Mouse (Mus musculus): Measurements from ENCODE around the gene Myo6. TPM values are rescaled to one million over a fixed set of nuclear protein-coding genes. Genes with fewer than 3 reads are reported as not detected.

Myo6 gene
- 3.5 to 4.3 TPM (median 4.2 TPM) in 4 replicates for total RNA-seq (2023; ENCODE audit: inconsistent age)

DNA sequence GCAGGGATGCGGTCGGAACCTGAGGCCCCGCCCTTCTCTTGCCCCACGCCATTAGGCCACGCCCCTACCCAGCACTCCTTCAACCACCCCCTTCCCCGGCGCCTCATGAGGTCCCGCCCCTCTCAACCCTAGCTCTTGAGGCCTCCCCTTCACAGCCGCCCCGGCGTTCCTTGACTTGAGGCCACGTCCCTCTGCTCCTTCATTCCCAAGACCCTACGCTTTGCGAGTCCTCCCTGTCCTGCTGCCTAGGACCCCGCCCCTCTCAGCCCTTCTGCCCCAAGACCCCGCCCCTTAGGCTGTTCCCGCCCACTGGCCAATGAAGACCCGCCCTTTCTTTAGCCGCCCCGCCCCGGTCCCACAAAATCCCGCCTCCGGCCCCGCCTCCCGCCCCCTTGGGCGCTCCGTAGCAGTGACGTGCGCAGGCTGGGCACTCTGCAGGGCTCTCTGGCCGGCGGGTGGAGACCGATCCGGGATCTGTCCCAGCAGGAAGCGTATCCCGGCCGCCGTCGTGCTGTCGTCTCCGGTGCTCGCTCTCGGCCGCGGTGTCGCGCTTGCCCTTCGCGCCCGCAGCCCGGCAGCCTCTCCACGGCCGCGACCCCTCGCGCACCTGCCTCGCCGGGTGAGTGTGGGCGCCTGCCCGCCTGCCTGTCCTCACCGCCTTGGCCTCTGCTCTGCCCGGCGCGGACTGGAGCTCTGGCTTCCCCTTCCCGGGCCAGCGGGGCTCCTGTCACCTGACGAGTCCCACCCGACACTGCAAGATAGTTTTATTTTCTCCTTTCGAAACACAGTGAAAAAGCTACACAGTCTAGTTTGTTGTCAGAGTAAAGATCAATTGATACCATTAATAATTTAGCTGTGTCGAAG is at the start of gene Myo6:
TSS of gene Myo6 (plus strand) at position 421 of the 864 bp plus-strand sequence.

Other genes starting within 250 kb of the Myo6 start
- not detected in 4 replicates for gene Filip1, start 152.2 kb upstream of the Myo6 start, total RNA-seq (2023; ENCODE audit: inconsistent age)
- 167 to 181 TPM (median 171 TPM) in 4 replicates for gene Senp6, start 98.1 kb upstream of the Myo6 start, total RNA-seq (2023; ENCODE audit: inconsistent age)

Measured in B cell, adult (primary cell).